Mouse (Mus musculus): ENCODE data around the gene Dock3.

DNA sequence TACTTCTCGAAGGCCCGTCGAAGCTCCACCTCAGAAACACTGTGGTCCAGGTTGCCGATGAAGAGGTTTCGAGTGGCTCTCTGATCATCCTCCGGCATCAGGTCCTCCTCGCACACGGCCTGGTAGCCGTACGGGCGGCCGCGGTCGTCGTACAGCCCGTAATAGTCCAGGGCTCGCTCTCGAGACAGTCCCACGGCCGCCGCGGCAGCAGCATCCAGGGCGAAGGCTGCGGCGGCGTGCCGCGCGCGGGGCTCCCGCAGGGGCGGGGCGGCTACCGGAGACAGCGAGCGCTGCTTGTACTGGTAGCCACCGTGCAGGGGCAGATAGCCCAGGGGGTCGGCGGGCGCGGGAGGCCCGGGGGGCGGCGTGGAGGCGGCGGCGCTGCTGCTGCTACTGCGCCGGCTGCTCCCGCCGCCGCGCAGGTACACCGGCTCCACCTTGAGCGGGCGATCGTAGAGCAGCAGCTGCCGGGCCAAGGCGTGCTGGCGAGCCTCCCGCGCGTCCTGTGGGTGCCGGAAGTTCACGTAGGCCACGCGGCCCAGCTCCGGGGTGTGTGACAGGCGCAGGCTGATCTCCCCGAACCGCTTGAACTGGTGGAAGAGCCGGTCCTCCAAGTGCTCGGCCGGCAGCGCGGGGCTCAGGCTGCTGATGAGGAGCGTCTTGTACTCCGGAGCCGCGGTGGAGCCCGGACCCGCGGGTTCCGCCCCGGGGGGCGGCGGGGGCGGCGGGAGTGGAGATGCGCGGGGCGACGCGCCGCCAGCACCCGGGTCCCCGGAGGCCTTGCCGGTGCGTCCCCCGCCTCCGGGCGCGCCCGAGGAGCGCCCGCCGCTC lies 345.6 kb downstream of the Dock3 start:
- TF ChIP-seq POU5F1 (IDR thresholded peaks at IDR 0.05; ENCODE audit: borderline replicate concordance, low read length) (no peak), CTCF (conservative IDR thresholded peaks at IDR 0.05; ENCODE audit: low read length) (no peak), NANOG (IDR thresholded peaks at IDR 0.05; ENCODE audit: borderline replicate concordance, low read length) (no peak)

Data from E14TG2a.4 (cell line).